Mouse (Mus musculus) bone marrow macrophage, adult 2 months (primary cell): Measurements from ENCODE around the gene Macrod2.

ENCODE experiments used
- CTCF ChIP-seq: IDR thresholded peaks from 2 replicates; pipeline ENCODE4 v1.5.1; 2012; ENCODE audit warnings: low read depth, mild to moderate bottlenecking, low read length, moderate library complexity
- POLR2A ChIP-seq: IDR thresholded peaks from 2 replicates; pipeline ENCODE4 v1.6.1; 2012; ENCODE audit warnings: mild to moderate bottlenecking, low read depth, low read length, borderline replicate concordance

DNA sequence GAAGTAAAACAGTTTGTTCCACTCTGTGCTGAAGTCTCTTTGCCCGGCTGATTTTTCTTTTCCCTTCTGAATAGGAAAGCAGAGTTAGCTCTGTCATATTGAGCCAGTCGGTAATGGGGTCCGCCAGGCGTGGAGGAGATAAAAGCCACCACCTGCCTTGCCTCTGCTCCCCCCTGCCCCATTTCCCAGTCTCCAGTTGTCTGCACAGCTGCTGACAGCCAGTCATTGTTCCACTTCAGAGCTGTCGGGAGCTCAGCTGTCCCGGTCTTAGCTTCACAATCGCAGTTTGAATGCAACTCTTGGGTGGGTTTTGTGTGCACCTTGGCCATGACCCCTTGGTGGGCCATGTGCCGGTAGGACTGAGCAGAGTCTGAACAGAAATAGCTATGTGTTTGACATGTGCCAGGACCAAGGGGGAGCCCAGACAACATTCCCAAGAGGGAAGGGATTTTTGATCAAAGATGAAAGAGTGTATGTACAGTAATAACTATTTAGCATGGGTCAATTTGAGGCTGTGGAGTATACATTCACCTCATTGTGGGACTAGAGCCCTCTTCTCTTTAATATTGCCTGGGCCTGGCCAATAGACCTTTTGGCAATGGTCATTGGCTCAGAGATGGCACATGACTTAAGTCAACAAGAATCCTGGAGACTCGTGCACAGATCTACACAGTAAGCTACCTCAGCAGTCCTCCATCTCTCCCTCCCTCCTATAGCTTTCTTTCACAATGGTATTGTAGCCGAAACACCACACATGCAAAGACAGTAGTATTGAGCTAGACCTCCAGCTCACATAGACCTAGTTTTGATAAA, 917.2 kb downstream of the Macrod2 start:
- TF ChIP-seq CTCF (no peak), POLR2A (no peak)
